Mouse (Mus musculus) kidney, adult 2 months (tissue): ENCODE measurements around the gene Ppp1r2.

ENCODE experiments used
- CTCF ChIP-seq: fragments of 200-500 bp; conservative IDR thresholded peaks from 2 replicates; pipeline ENCODE4 v1.5.1; 2011; ENCODE audit warnings: low read depth, mild to moderate bottlenecking, control low read depth, low read length, moderate library complexity, mixed read lengths; ENCODE audit not compliant: insufficient read depth, insufficient read length
- POLR2A ChIP-seq: fragments of 200-500 bp; IDR thresholded peaks from one replicate; pipeline ENCODE4 v1.6.1; 2011; ENCODE audit warnings: low read depth, low read length, control low read depth

- TF ChIP-seq POLR2A (no peak), CTCF (no peak)
Observed at GRCm38 (mm10) chr16:31274084-31274483, 993 bp downstream of the Ppp1r2 start.
